In the genomic region with DNA sequence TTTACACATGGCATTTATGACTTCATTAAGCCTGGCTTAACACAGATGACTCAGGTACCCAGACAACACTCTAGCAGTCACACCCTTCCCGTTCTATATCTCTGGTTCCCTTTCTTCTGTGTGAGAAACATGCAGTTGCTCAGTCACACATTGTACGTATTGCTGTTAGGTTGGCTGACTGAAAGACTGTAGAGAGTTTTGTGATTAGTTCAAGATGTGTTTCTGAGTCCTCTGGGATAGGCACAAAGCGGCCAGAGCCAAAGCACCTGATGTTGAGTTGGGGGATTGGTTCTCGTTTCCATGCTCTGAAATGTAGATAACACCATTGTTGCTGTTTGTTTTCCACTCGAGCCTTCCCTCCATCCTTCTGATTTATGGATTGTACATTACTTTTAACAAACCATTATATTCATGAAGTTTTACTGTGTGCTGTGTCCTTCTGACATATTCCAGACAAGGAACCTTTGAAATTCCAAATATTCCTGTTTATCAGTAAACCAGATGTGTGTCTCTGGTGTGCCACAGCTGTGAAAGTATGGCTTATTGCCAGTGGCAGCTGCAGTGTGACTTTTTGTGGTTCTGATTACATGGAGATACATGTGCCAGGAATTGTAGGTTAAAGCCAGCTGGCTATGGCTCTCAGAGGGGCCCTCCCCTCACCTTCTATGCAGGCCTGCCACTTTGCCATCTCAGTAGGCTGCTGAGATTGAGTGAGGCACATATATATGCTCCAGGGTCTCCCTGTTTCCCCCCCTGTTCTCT, we compare ENCODE assay signal across 17 mouse cellular contexts. TPM values are rescaled to one million over a fixed set of nuclear protein-coding genes. Genes with fewer than 3 reads are reported as not detected.
"Had no signal": no experiment of that assay in that cellular context is flagged by ENCODE, and none has a peak within 500 bp of the region (broad histone marks: within the 10 kb centered on the region; RNA-seq: fewer than 3 reads in every experiment).

No protein-coding gene starts in this region.

- H3K27me3 ChIP-seq: limb, embryonic 15.5 days; liver, embryonic 12.5 days; midbrain, embryonic 12.5 days; neural tube, embryonic 15.5 days had no signal

- H3K4me1 ChIP-seq: liver, embryonic 12.5 days; midbrain, embryonic 12.5 days; neural tube, embryonic 15.5 days had no signal

- H3K9ac ChIP-seq: limb, embryonic 15.5 days; liver, embryonic 12.5 days; lung, embryonic 14.5 days; midbrain, embryonic 12.5 days; neural tube, embryonic 15.5 days had no signal

- H3K4me2 ChIP-seq: limb, embryonic 15.5 days; liver, embryonic 12.5 days; lung, embryonic 14.5 days; midbrain, embryonic 12.5 days; neural tube, embryonic 15.5 days had no signal

- H3K27ac ChIP-seq: left cerebral cortex, adult 2 months; limb, embryonic 15.5 days; liver, embryonic 12.5 days; midbrain, embryonic 12.5 days; neural tube, embryonic 15.5 days had no signal

- H3K9me3 ChIP-seq: limb, embryonic 15.5 days; liver, embryonic 12.5 days; midbrain, embryonic 12.5 days; neural tube, embryonic 15.5 days had no signal

- H3K4me3 ChIP-seq: left cerebral cortex, adult 2 months; limb, embryonic 15.5 days; liver, embryonic 12.5 days; midbrain, embryonic 12.5 days; neural tube, embryonic 15.5 days had no signal

- DNase-seq: kidney, adult 8-10 months; kidney, postnatal 25 days; lung, embryonic 14.5 days; thymus, postnatal 36 days had no signal

- ATAC-seq: intestine, postnatal 0 days; liver, embryonic 12.5 days; midbrain, embryonic 16.5 days had no signal

RNA-seq across cellular contexts. Expression of a gene that starts 21.2 kb away (rescaled TPM):
- total RNA-seq: layer of hippocampus, postnatal 25 days; left cerebral cortex, adult 2 months; left cerebral cortex, postnatal 14 days; megakaryocyte-erythroid progenitor cell, adult 5-6 weeks had no signal
- polyA plus RNA-seq: kidney, embryonic 16.5 days; limb, embryonic 15.5 days; liver, embryonic 12.5 days; liver, embryonic 16.5 days; lung, embryonic 14.5 days; midbrain, embryonic 12.5 days; midbrain, embryonic 16.5 days; thymus, postnatal 0 days had no signal
